Mouse (Mus musculus) MEL (cell line): ENCODE results near the gene Ms4a3. TPM values are rescaled to one million over a fixed set of nuclear protein-coding genes. Genes with fewer than 3 reads are reported as not detected.

ENCODE experiments used
- DNase-seq: peaks from one replicate; pipeline ENCODE4 v3.0.0; 2011; ENCODE audit warnings: low read depth, low spot score
- H3K27ac ChIP-seq: 2 replicates; pipeline ENCODE4 v1.5.1; 2012; ENCODE audit warnings: low read depth, mild to moderate bottlenecking, control low read depth, low read length, moderate library complexity; ENCODE audit not compliant: control insufficient read depth
- H3K27me3 ChIP-seq, 2 experiments: fragments of 150-350 bp in 1 of 2; sonication (generic) in 1 of 2; 2 replicates each; pipeline ENCODE4 v1.6.1; 2012; ENCODE audit warnings: low read length in 2 of 2, mild to moderate bottlenecking in 2 of 2, improper control_type of control experiment in 1 of 2, moderate library complexity in 1 of 2; ENCODE audit not compliant: insufficient read depth in 2 of 2, control insufficient read depth in 1 of 2
- H3K36me3 ChIP-seq, 2 experiments: 2 replicates each; pipeline ENCODE4 v1.6.1; 2012 to 2014; ENCODE audit warnings: low read length in 2 of 2, improper control_type of control experiment in 1 of 2, inconsistent platforms in 1 of 2, mild to moderate bottlenecking in 1 of 2; ENCODE audit not compliant: insufficient read depth in 2 of 2, control insufficient read depth in 1 of 2
- H3K4me1 ChIP-seq, 2 experiments: fragments of 150-350 bp in 1 of 2; sonication (generic) in 1 of 2; 2 replicates each; pipeline ENCODE4 v1.6.1; 2012; ENCODE audit warnings: low read length in 2 of 2, improper control_type of control experiment in 1 of 2, mild to moderate bottlenecking in 1 of 2; ENCODE audit not compliant: insufficient read depth in 2 of 2, control insufficient read depth in 1 of 2
- H3K4me3 ChIP-seq, 2 experiments: fragments of 150-350 bp in 1 of 2; sonication (generic) in 1 of 2; 2 replicates each; pipeline ENCODE4 v1.5.1; 2012; ENCODE audit warnings: low read depth in 2 of 2, low read length in 2 of 2, mild to moderate bottlenecking in 2 of 2, moderate library complexity in 2 of 2, control low read depth in 1 of 2, improper control_type of control experiment in 1 of 2; ENCODE audit not compliant: control insufficient read depth in 1 of 2, insufficient read depth in 1 of 2
- H3K79me2 ChIP-seq: 2 replicates; pipeline ENCODE4 v1.6.1; 2012; ENCODE audit warnings: mild to moderate bottlenecking, low read length, moderate library complexity; ENCODE audit not compliant: control insufficient read depth, poor library complexity, insufficient read depth
- H3K9ac ChIP-seq: 2 replicates; pipeline ENCODE4 v1.6.1; 2012; ENCODE audit warnings: low read depth, mild to moderate bottlenecking, control low read depth, low read length, moderate library complexity; ENCODE audit not compliant: control insufficient read depth, poor library complexity, severe bottlenecking
- H3K9me3 ChIP-seq: fragments of 150-350 bp; sonication (generic); replicated peaks from 2 replicates; pipeline ENCODE4 v1.6.1; 2012; ENCODE audit warnings: mild to moderate bottlenecking, low read length, improper control_type of control experiment, moderate library complexity; ENCODE audit not compliant: insufficient read depth
- BHLHE40 ChIP-seq: IDR thresholded peaks from 2 replicates; pipeline ENCODE4 v1.6.1; 2012; ENCODE audit warnings: low read depth, mild to moderate bottlenecking, inconsistent platforms, low read length, improper control_type of control experiment, borderline replicate concordance
- CHD1 ChIP-seq: IDR thresholded peaks from 2 replicates; pipeline ENCODE4 v1.6.1; 2012; ENCODE audit warnings: low read depth, mild to moderate bottlenecking, inconsistent platforms, low read length, improper control_type of control experiment
- CHD2 ChIP-seq: IDR thresholded peaks from 2 replicates; pipeline ENCODE4 v1.6.1; 2011; ENCODE audit warnings: low read length, improper control_type of control experiment
- CTCF ChIP-seq, 3 experiments: IDR thresholded peaks in 2 of 3; conservative IDR thresholded peaks in 1 of 3; 2 replicates each; pipeline ENCODE4 v1.5.1; 2011 to 2012; ENCODE audit warnings: low read length in 3 of 3, low read depth in 2 of 3, mild to moderate bottlenecking in 2 of 3, improper control_type of control experiment in 1 of 3, inconsistent platforms in 1 of 3, mixed read lengths in 1 of 3, moderate library complexity in 1 of 3; ENCODE audit not compliant: control insufficient read depth in 1 of 3, insufficient read depth in 1 of 3, poor library complexity in 1 of 3, severe bottlenecking in 1 of 3
- E2F4 ChIP-seq: IDR thresholded peaks from 2 replicates; pipeline ENCODE4 v1.6.1; 2011; ENCODE audit warnings: low read depth, low read length, improper control_type of control experiment, borderline replicate concordance
- ELF1 ChIP-seq: IDR thresholded peaks from 2 replicates; pipeline ENCODE4 v1.6.1; 2014; ENCODE audit warnings: low read depth, mild to moderate bottlenecking, inconsistent platforms, low read length, improper control_type of control experiment, moderate library complexity
- EP300 ChIP-seq, 2 experiments: IDR thresholded peaks; 2 replicates each; pipeline ENCODE4 v1.6.1; 2011; ENCODE audit warnings: improper control_type of control experiment in 2 of 2, low read length in 2 of 2, low read depth in 1 of 2, mild to moderate bottlenecking in 1 of 2
- ETS1 ChIP-seq: IDR thresholded peaks from 2 replicates; pipeline ENCODE4 v1.6.1; 2012; ENCODE audit warnings: low read depth, mild to moderate bottlenecking, inconsistent platforms, low read length, improper control_type of control experiment, moderate library complexity
- GABPA ChIP-seq: IDR thresholded peaks from 2 replicates; pipeline ENCODE4 v1.6.1; 2012; ENCODE audit warnings: low read depth, mild to moderate bottlenecking, inconsistent platforms, low read length, improper control_type of control experiment, moderate library complexity
- GATA1 ChIP-seq: IDR thresholded peaks from 2 replicates; pipeline ENCODE4 v1.6.1; 2011; ENCODE audit warnings: low read depth, low read length, improper control_type of control experiment
- JUND ChIP-seq: IDR thresholded peaks from 2 replicates; pipeline ENCODE4 v1.6.1; 2011; ENCODE audit warnings: low read depth, mild to moderate bottlenecking, improper control_type of control experiment, low read length
- KAT2A ChIP-seq: conservative IDR thresholded peaks from 2 replicates; pipeline ENCODE4 v1.6.1; 2012; ENCODE audit warnings: low read depth, low read length, improper control_type of control experiment, inconsistent platforms
- MAFK ChIP-seq: IDR thresholded peaks from 2 replicates; pipeline ENCODE4 v1.6.1; 2011; ENCODE audit warnings: low read depth, mild to moderate bottlenecking, low read length, improper control_type of control experiment, borderline replicate concordance
- MAX ChIP-seq: IDR thresholded peaks from 2 replicates; pipeline ENCODE4 v1.6.1; 2011; ENCODE audit warnings: low read length, improper control_type of control experiment
- MEF2A ChIP-seq: IDR thresholded peaks from 2 replicates; pipeline ENCODE4 v1.6.1; 2014; ENCODE audit warnings: low read depth, mild to moderate bottlenecking, inconsistent platforms, low read length, improper control_type of control experiment; ENCODE audit not compliant: poor library complexity, insufficient replicate concordance, severe bottlenecking; ENCODE audit errors: extremely low read depth
- MXI1 ChIP-seq: IDR thresholded peaks from 2 replicates; pipeline ENCODE4 v1.6.1; 2011; ENCODE audit warnings: mild to moderate bottlenecking, low read depth, low read length, improper control_type of control experiment
- MYB ChIP-seq: IDR thresholded peaks from 2 replicates; pipeline ENCODE4 v1.6.1; 2011; ENCODE audit warnings: mild to moderate bottlenecking, low read depth, low read length, improper control_type of control experiment
- MYC ChIP-seq: IDR thresholded peaks from 2 replicates; pipeline ENCODE4 v1.6.1; 2011; ENCODE audit warnings: low read depth, mild to moderate bottlenecking, low read length, improper control_type of control experiment, moderate library complexity
- NELFE ChIP-seq: IDR thresholded peaks from 2 replicates; pipeline ENCODE4 v1.6.1; 2011; ENCODE audit warnings: low read depth, low read length, improper control_type of control experiment
- NRF1 ChIP-seq: IDR thresholded peaks from 2 replicates; pipeline ENCODE4 v1.6.1; 2014; ENCODE audit warnings: low read depth, mild to moderate bottlenecking, inconsistent platforms, low read length, improper control_type of control experiment, moderate library complexity; ENCODE audit not compliant: poor library complexity, insufficient read depth, severe bottlenecking
- POLR2A ChIP-seq, 2 experiments: IDR thresholded peaks; 2 replicates each; pipeline ENCODE4 v1.6.1; 2011 to 2012; ENCODE audit warnings: low read length in 2 of 2, mild to moderate bottlenecking in 2 of 2, control low read depth in 1 of 2, improper control_type of control experiment in 1 of 2, low read depth in 1 of 2, moderate library complexity in 1 of 2; ENCODE audit not compliant: control insufficient read depth in 1 of 2, insufficient read depth in 1 of 2, poor library complexity in 1 of 2
- POLR2AphosphoS2 ChIP-seq: IDR thresholded peaks from 2 replicates; pipeline ENCODE4 v1.6.1; 2011; ENCODE audit warnings: low read length, improper control_type of control experiment
- POLR2AphosphoS5 ChIP-seq: IDR thresholded peaks from 2 replicates; pipeline ENCODE4 v1.6.1; 2012; ENCODE audit warnings: low read depth, borderline replicate concordance, mild to moderate bottlenecking, inconsistent platforms, low read length, moderate library complexity, mixed read lengths
- RAD21 ChIP-seq: IDR thresholded peaks from 2 replicates; pipeline ENCODE4 v1.6.1; 2011; ENCODE audit warnings: mild to moderate bottlenecking, low read depth, low read length, improper control_type of control experiment
- RCOR1 ChIP-seq: IDR thresholded peaks from 2 replicates; pipeline ENCODE4 v1.6.1; 2012; ENCODE audit warnings: low read depth, mild to moderate bottlenecking, inconsistent platforms, low read length, improper control_type of control experiment
- SIN3A ChIP-seq: IDR thresholded peaks from 2 replicates; pipeline ENCODE4 v1.6.1; 2012; ENCODE audit warnings: low read length, improper control_type of control experiment, inconsistent platforms
- SMC3 ChIP-seq: IDR thresholded peaks from 2 replicates; pipeline ENCODE4 v1.6.1; 2011; ENCODE audit warnings: low read depth, low read length, improper control_type of control experiment
- TBP ChIP-seq: IDR thresholded peaks from 2 replicates; pipeline ENCODE4 v1.8.0; 2011; ENCODE audit warnings: low read depth, low read length, improper control_type of control experiment
- TCF12 ChIP-seq: IDR thresholded peaks from 2 replicates; pipeline ENCODE4 v1.6.1; 2014; ENCODE audit warnings: low read depth, mild to moderate bottlenecking, inconsistent platforms, low read length, improper control_type of control experiment, moderate library complexity
- UBTF ChIP-seq: IDR thresholded peaks from 2 replicates; pipeline ENCODE4 v1.6.1; 2012; ENCODE audit warnings: low read depth, mild to moderate bottlenecking, inconsistent platforms, low read length, improper control_type of control experiment, moderate library complexity, borderline replicate concordance; ENCODE audit not compliant: insufficient read depth
- USF2 ChIP-seq, 2 experiments: IDR thresholded peaks; 2 replicates each; pipeline ENCODE4 v1.6.1; 2011 to 2012; ENCODE audit warnings: improper control_type of control experiment in 2 of 2, low read length in 2 of 2, borderline replicate concordance in 1 of 2, inconsistent platforms in 1 of 2, low read depth in 1 of 2, mild to moderate bottlenecking in 1 of 2; ENCODE audit not compliant: insufficient read depth in 1 of 2
- ZKSCAN1 ChIP-seq: IDR thresholded peaks from 2 replicates; pipeline ENCODE4 v1.6.1; 2012; ENCODE audit warnings: low read depth, mild to moderate bottlenecking, inconsistent platforms, low read length, improper control_type of control experiment, moderate library complexity
- ZMIZ1 ChIP-seq: IDR thresholded peaks from 2 replicates; pipeline ENCODE4 v1.6.1; 2012; ENCODE audit warnings: low read depth, mild to moderate bottlenecking, inconsistent platforms, low read length, improper control_type of control experiment, moderate library complexity
- ZNF384 ChIP-seq: IDR thresholded peaks from 2 replicates; pipeline ENCODE4 v1.6.1; 2012; ENCODE audit warnings: low read depth, mild to moderate bottlenecking, inconsistent platforms, low read length, improper control_type of control experiment
- polyA plus RNA-seq, 2 experiments: library from polyadenylated mRNA; stranded (reverse) in 1 of 2; unstranded in 1 of 2; fragments of >175 nt in 1 of 2; fragments of >200 nt in 1 of 2; gene quantifications; 2 replicates each; pipeline versions ENCODE4 v1.2.1 to v1.2.4; 2012; ENCODE audit warnings: low replicate concordance in 2 of 2, low read depth in 1 of 2; ENCODE audit not compliant: insufficient read length in 2 of 2, insufficient read depth in 1 of 2, missing spikeins in 1 of 2
- total RNA-seq: library from RNA; depleted of rRNA; stranded (reverse); fragments of 300-350 nt; gene quantifications from 2 replicates; pipeline ENCODE4 v1.2.3, GENCODE M21; 2012

Ms4a3 gene
- total and polyA plus RNA-seq, 3 experiments: 1.0 TPM; not detected in 1

GRCm38 (mm10) chr19:11617983-11618382, 22.7 kb downstream of the Ms4a3 start:
- Histone ChIP-seq H3K27me3 (no peaks in the 10 kb centered on the region), H3K4me1 (peaks cover 20 to 24% of the 10 kb centered on the region in 2 experiments), H3K4me3 (no peak overlapping the region), H3K36me3 (peaks cover 0 to 35% of the 10 kb centered on the region in 2 experiments; a peak in 2 of 4 replicates), H3K79me2 (no peaks in the 10 kb centered on the region), H3K27ac (peak overlapping the region; percentile 43; the same call in 1 of the 2 replicates), H3K9ac (no peak overlapping the region), H3K9me3 (no peaks in the 10 kb centered on the region)
- TF ChIP-seq GATA1 (peak; percentile 60), NRF1 (no peak), SIN3A (peak; percentile 43; the same call in 1 of the 2 replicates), MXI1 (no peak), MYC (no peak), ETS1 (peak; percentile 93), CHD1 (no peak), TBP (no peak), NELFE (no peak), BHLHE40 (no peak), E2F4 (no peak), MYB (no peak), POLR2AphosphoS5 (no peak), MAFK (peak; percentile 49; the same call in 1 of the 2 replicates), EP300 (IDR thresholded peaks at IDR 0.05; ENCODE audit: low read depth in 1 of 2, low read length in 2 of 2) (peak; percentile 65 to 68), GABPA (no peak), ZKSCAN1 (no peak), ZNF384 (no peak), TCF12 (peak; percentile 74), JUND (no peak), CTCF (IDR thresholded peaks at IDR 0.05 in 2 of 3, conservative IDR thresholded peaks at IDR 0.05 in 1 of 3; ENCODE audit: control insufficient read depth in 1 of 3, insufficient read depth in 1 of 3, low read depth in 2 of 3, low read length in 3 of 3, poor library complexity in 1 of 3, severe bottlenecking in 1 of 3) (no peak), POLR2AphosphoS2 (no peak), CHD2 (no peak), ELF1 (no peak), MAX (no peak), MEF2A (no peak), ZMIZ1 (no peak), SMC3 (no peak), RAD21 (no peak), UBTF (no peak), USF2 (IDR thresholded peaks at IDR 0.05; ENCODE audit: borderline replicate concordance in 1 of 2, insufficient read depth in 1 of 2, low read depth in 1 of 2, low read length in 2 of 2) (no peak), RCOR1 (peak; percentile 49; the same call in 1 of the 2 replicates), POLR2A (IDR thresholded peaks at IDR 0.05; ENCODE audit: control insufficient read depth in 1 of 2, insufficient read depth in 1 of 2, low read depth in 1 of 2, low read length in 2 of 2, poor library complexity in 1 of 2) (no peak), KAT2A (no peak)
- DNase-seq: peak; percentile 59
